Mouse (Mus musculus): ENCODE results near the gene Vat1l.

DNA sequence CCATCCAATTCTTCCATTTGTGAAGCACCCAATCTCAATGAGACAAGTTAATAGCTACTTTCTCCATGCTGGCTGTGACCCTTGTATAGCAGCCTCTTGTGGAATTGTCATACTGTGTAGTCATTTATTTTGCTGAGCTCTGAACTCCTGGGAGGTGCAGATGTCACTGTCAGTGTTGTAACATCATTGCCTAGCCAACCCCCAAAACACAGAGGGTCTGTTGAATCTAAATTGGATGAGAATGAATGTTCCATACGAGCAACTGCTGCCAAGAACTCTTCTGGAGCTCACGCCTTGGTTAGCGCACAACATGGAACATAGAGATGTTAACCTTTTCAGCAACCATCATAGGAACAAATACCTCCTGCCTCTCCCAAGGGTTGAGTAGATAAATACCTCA is 15.4 kb downstream of the Vat1l start:
- TF ChIP-seq POLR2A (IDR thresholded peaks at IDR 0.05; ENCODE audit: extremely low read depth, insufficient read depth, low read length) (no peak), CTCF (IDR thresholded peaks at IDR 0.05; ENCODE audit: extremely low read depth, insufficient read depth, low read length) (no peak)
